Mouse (Mus musculus) gonadal fat pad, adult 2 months (tissue): Measurements from ENCODE around the gene Apol11a. TPM values are rescaled to one million over a fixed set of nuclear protein-coding genes. Genes with fewer than 3 reads are reported as not detected.
"Not testable (repeated sequence)": the region's sequence is repeated elsewhere in the genome, so short reads cannot be mapped to it uniquely, and the experiment has no call there.

Experiments used
- DNase-seq: peaks from one replicate; pipeline ENCODE4 v3.0.0-alpha.2; 2012; ENCODE audit warnings: low read depth
- polyA plus RNA-seq: library from polyadenylated mRNA; depleted of rRNA; stranded (reverse); fragments of >200 nt; gene quantifications from 2 replicates; pipeline ENCODE4 v1.2.3, GENCODE M21; 2012; rRNA removed

The Apol11a gene
- polyA plus RNA-seq = not detected in 2 replicates

DNA sequence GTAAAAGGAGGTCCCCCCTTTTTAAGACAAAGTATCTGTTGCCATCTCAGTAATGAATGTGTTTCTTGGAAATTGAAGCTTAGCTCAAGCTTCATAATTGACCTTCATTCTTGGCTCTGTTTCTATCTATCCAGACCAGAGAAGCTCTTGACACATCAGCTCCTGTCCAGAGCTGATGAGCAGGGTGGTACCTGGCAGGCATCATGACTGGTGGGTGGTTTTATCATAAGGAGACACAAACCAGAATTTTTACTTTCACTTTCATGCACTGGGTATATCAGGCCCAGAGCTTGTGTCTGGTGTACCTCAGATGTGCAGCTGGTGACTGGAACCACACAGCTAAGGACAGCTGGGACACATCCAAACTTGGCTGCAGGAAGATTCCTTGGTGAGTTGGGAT, at the start of gene Apol11a:
TSS of gene Apol11a (plus strand) at position 306 of the 400 bp plus-strand sequence.
- not testable (repeated sequence) for DNase-seq

DNA sequence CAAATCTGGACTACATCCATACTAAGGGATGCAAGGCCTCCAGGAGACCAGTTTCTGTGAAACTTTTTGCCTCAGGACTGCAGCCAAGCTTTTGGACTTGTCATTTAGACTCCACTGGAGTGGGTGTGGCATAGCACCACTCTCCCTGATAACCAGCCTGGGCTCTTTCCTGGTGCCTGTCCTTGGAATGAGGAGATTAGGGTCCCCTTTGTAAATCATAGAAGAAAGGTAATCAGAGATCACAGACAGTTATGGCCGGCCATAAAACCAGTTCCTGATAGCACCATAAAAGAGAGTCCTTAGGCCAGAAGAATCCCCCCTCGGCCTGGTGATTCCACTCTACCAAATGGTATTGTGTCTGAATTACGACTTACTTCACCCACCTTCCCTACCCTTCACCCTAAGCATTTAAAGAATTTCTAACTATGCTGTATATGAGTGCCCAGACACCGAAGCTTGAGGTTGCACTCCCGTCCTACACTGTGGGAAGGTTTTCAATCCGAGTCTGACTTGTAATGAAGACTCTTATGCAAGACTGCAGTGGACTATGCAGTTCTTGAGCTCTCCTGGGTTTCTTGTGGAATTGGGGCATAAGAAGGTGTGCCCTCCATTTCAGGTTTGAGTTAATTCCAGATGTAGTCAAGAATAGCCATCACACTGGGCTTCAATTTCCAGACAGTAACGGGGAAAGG, 33.2 kb upstream of the Apol11a start:
- DNase-seq = not testable (repeated sequence)

DNA sequence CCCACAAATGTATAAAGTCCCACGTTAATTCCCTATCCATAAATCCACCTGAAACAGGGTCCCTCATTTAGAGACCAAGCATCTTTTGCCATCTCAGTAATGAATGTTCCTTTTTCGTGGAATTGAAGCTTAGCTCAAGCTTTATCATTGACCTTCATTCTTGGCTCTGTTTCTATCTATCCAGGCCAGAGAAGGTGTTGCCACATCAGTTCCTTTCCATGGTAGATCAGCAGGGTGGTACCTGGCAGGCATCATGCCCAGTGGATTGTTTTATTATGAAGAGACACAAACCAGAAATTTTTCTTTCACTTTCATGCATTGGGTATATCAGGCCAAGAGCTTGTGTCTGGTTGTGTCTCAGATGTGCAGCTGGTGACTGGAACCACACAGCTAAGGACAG, 31.4 kb upstream of the Apol11a start, which contains the start of gene Apol10a:
TSS of gene Apol10a (plus strand) at position 355 of the 400 bp plus-strand sequence.
- DNase-seq = not testable (repeated sequence)

DNA sequence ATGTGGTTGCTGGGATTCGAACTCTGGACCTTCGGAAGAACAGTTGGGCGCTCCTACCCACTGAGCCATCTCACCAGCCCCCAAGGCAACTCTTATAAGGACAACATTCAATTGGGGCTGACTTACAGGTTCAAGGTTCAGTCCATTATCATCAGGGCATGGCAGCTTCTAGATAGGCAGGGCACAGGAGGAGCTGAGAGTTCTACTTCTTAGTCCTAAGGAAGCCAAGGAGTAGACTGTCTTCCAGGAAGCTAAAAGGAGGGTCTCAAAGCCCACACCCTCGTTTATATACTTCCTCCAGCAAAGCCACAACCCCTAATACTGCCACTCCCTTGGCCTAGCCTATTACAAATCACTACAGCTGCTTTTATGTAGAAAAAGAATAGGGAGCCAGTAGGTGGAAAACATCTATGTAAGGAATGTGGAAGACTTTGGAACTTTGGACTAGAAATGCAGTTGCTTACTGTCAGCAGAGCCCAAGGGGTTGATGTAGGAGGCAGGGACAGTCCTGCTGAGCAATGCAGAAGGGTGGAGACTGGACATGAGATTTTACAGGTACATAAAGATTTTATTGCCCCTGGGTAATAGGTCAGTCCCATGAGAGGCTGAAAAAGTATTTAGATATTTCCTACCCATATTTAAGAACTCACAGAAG, 25.8 kb upstream of the Apol11a start:
- DNase-seq = no peak

DNA sequence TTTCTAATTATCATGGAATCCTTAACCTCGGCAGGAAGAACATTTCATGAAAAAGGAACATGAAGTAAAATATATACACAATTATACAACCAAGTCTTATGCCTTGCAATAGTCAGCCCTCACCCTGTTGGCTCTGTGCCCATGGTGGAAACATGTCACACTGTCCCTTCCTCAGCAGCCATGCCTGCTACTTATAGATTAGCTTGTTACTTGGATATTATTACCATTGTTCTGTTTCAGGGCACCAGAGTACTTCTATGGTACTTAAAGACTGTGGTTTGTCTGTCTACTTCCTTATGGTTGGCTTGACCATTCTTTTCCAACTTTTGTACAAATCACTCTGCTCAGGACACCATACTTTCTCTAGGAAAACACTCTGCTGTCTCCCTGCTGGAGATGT, 14.9 kb upstream of the Apol11a start:
- not testable (repeated sequence) for DNase-seq

DNA sequence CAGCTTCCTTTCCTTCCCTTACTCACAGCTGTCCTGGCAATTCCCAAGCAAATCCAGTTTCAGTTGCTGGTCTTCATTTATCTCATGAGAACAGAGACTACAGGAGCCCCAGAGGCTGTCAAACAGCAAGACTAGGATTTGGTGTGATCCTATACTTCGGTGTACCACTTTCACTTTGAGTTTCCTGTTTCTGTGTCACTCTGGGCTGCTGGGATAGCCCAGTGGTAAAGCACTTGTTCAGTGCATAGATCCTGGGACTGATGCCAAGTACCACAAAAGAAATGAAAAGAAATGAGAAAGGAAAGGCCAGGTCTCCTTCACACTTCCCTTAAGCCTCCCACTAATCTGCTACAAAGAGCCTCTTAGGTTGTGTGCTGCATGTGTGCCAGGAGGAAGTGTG, 13.4 kb upstream of the Apol11a start:
- not testable (repeated sequence) for DNase-seq

DNA sequence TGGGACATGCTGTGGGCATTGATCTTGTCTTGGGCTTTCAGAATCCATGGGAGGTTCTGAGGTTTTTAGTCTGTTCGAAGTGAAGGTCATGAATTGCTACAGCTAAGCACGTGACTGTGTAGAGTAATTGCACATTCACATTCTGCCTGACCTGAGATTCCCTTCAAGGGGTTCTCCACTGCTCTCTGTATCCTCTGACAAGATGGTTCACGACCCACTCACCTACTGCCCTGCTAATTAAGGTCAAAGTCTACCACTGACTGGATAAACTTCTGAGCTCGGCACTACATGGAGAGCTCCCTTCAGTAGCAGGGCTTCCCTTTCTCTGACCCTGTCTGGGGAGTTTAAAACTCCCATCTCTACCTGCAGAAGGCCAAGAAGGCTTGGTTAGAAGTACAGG, 12.5 kb downstream of the Apol11a start:
- DNase-seq = not testable (repeated sequence)

DNA sequence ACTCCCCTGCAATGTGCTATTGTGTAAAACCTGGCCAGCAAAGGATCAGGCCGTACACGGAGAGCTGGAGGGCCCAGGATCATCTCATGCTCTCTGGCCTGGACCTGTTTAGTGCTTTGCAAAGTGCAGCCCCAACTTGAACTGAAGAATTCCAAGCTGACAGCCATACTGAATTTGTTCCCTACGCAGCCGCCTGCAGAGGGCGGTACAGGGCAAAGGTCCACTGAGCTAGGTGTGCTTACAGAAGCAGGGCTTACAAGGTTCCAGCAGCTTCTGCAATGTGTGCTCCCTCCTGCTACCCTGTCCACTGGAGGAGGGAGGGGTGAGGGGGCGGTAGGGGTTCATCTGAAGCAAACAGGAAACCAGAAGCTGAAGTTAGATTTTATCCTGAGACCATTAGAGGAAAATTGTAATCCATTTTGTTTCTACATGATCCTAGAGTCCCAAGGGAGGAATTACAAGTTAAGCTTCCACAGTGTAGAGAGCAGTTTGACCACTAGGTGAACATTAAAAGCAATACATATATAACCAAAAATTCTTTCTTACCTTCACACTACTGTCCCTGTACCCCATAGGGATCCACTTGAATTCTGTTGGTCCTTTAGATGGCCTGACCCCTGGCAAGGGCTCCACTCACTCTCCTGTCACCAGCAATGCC, 15.2 kb downstream of the Apol11a start:
- DNase-seq = not testable (repeated sequence)

DNA sequence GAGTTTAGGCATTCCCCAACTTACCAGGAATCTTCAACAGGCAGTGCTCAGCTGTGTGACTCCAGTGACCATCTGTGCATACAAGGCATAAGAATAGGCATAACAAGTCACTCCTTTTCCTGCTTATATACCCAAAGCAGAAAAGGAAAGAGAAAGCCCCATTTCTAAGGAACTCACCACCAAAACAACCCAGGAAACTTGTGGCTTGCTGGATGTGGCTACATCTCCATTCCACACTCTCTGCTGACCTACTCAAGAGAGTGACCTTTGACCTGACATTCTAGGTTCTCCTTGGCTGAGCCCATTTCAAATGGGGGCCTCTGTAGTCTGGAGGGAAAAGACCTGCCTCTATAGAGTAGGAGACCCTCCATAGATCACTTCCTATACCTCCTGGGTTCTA, 25.1 kb downstream of the Apol11a start, which contains the start of gene Apol7c:
TSS of gene Apol7c (minus strand) at position 101 of the 400 bp plus-strand sequence.
- DNase-seq = no peak

DNA sequence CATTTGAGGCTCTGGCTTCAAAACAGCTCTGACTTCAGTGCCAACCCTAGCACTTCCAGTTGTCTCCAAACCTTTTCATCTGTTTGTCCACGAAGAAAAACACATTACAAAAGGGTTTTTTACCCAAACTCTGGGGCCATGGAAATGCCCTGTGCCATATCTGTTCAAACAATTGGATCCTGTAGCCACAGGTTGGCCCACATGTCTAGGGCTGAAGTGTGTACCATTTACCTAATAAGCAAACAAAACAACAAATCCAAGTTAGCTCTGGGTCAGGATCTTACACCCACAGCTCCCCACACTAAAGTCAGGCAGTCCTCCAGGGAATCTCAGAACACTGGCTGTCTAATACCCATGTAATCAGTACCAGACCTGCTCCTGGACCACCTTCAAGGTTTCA, 31.1 kb downstream of the Apol11a start:
- DNase-seq = not testable (repeated sequence)

DNA sequence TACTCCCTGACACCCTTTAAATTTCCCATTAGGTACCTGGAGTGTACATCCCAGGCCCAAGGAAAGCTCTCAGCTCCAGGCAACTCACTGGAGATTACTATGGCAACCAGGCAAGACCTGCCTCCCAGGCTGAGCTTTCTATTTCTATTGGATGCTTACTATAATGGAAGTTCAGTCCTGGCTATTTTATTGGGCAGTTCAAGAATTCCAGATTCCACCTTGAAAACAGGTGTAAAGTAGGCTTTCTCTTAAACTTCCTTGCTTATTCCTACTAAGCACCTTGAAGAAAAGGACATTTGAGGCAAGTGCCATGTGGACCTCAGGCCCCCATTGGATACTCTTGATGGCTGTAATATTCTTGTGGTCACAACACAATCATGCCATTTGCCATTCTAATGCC, 53.7 kb downstream of the Apol11a start, which contains the start of gene 1700025B11Rik:
TSS of gene 1700025B11Rik (minus strand) at position 101 of the 400 bp plus-strand sequence.
- no peak for DNase-seq

DNA sequence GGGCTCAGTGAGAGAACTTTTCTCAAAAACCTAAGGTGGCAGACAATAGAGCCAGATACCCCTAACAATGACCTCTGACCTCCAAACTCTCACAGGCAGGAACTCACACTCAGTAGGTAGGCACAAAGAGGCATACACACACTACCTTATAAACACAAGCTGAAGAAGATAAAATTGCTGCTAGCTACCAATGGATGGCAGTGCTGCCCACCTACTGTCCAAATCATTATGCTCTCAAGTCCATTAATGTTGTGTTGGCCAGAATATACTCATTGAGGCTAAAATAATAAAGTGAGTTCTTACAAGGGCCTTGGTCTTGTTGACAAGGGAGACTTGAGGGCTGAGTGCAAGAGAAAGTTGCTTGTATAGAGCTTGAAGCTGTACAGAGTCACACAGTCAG, 55.1 kb downstream of the Apol11a start:
- DNase-seq = no peak

Other genes with a start within 250 kb of the Apol11a start
- gene Rbfox2, start 201.3 kb upstream of the Apol11a start, polyA plus RNA-seq = 40.5 and 41.8 TPM in 2 replicates
- gene Apol7a, start 109.2 kb upstream of the Apol11a start, polyA plus RNA-seq = 0.32 and 0.38 TPM in 2 replicates
- 1.0 and 1.4 TPM in 2 replicates for gene Apol9a, start 97.1 kb upstream of the Apol11a start, polyA plus RNA-seq
- 0.04 TPM in 1 of 2 replicates, not detected in the other for gene Apol7b, start 60.8 kb upstream of the Apol11a start, polyA plus RNA-seq
- gene Apol10a, start 31.2 kb upstream of the Apol11a start, polyA plus RNA-seq = not detected in 2 replicates
- 0.18 and 0.23 TPM in 2 replicates for gene Apol7c, start 25.0 kb downstream of the Apol11a start, polyA plus RNA-seq
- 0.26 TPM in 1 of 2 replicates, not detected in the other for gene 1700025B11Rik, start 53.6 kb downstream of the Apol11a start, polyA plus RNA-seq
- gene Apol10b, start 87.9 kb downstream of the Apol11a start, polyA plus RNA-seq = 1.1 and 1.4 TPM in 2 replicates
- 0.32 TPM in 1 of 2 replicates, not detected in the other for gene Gm36245, start 91.0 kb downstream of the Apol11a start, polyA plus RNA-seq
- gene Apol11b, start 135.0 kb downstream of the Apol11a start, polyA plus RNA-seq = 0.37 TPM in 1 of 2 replicates, not detected in the other
- gene Apol7e, start 190.6 kb downstream of the Apol11a start, polyA plus RNA-seq = 0.09 and 0.34 TPM in 2 replicates
- 3.7 and 4.1 TPM in 2 replicates for gene Apol9b, start 220.8 kb downstream of the Apol11a start, polyA plus RNA-seq
- 0.07 TPM in 1 of 2 replicates, not detected in the other for gene Apol8, start 248.7 kb downstream of the Apol11a start, polyA plus RNA-seq